Mouse (Mus musculus) ES-CJ7 (cell line): ENCODE results near the gene Hdac9.
"Not testable (repeated sequence)": the region's sequence is repeated elsewhere in the genome, so short reads cannot be mapped to it uniquely, and the experiment has no call there.

Source experiments
- DNase-seq: peaks from one replicate; pipeline ENCODE4 v3.0.0; 2011; ENCODE audit warnings: low read depth, low spot score

Gene Hdac9

DNA sequence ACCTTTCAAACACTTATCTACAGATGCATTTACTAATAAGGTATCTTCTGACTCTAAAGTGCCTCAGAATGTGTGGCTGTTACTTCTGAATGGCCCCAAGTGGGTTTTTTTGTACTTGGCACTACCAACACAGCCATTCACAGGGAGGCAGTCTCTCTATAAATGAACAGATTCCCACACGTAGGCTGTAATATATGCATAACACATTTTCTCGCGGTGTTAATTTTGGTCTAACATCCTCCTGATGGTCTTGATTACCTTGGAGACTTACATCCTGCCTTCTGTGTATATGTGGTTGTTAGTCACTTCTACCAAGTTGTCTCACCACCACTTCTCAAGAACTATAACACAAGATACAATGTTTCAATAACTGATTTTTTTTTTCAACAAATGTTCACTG, 419.2 kb downstream of the Hdac9 start:
- no peak for DNase-seq

DNA sequence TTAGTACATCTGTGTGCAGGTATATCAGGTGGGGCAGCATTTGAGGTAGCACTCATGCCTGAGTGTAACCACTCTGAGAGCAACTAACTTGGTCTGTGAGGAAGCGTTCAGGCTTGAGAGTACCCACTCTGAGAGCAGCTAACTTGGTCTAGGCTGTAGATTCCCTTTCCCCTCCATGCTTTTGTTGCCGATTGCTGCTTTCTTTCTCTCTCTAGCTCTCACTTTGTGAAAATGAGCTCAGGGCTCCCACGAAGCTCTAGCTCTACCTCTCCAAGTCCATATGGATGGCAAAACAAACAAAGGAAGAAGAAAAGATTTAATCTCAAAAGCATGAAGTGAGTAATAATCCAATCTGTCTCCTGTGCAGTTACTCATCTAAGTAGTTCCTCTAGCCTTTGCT, 421.0 kb downstream of the Hdac9 start:
- peak; percentile 4 for DNase-seq

DNA sequence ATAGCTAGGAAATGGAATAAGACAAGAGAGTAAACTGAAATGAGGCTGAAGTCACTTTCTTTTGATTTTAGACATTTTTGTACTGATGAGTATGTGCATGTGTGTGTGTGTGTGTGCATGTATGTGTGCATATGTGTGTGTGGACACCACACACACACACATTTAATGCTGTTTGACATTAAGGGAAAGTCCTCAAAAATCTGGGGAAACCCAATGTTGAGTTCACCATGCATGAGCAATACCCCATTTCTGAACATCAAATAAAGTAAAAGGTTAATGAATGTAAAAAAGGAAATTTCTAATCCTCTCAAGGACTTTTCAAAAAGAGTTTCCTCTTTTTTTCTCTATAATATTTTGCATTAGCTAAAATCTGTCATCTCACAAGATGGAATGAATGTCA, 427.3 kb downstream of the Hdac9 start:
- DNase-seq, result no peak

DNA sequence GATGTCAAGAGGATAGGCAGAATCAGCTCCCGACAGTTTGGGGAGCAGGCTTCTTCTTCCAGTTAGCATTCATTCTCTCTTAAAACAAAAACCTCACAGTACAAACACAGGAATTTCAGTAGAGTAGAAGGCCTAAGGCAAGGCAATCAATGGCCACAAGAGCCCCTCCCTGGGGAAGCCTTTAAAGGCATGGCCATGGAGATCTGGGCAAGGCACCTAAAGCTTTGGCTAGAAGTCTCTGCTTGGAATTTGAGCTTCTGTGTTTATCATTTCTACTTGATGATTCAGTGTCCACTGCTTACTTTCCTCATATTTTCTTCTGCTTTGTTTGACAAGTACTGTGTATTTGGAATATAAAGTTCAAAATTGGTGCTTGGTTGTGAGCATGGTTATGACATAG, 429.2 kb downstream of the Hdac9 start:
- DNase-seq, result no peak

DNA sequence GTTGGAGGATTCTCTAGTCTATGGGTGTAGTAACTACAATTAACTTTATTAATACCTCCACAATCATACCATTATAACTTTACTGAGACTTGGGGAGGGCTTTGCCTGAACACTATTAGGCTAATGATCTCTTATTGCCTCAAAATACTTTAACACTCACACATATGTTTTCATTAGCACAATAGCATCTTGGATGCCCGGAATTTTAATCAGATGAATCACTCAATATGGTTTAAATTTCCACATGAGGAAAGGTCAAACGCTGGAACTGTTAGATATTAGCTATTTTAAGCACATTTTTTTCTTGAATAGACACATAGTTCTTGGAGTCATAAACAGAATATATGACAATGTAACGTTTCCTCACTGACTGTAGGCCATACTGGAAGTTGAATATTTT, 429.9 kb downstream of the Hdac9 start:
- DNase-seq, result no peak

DNA sequence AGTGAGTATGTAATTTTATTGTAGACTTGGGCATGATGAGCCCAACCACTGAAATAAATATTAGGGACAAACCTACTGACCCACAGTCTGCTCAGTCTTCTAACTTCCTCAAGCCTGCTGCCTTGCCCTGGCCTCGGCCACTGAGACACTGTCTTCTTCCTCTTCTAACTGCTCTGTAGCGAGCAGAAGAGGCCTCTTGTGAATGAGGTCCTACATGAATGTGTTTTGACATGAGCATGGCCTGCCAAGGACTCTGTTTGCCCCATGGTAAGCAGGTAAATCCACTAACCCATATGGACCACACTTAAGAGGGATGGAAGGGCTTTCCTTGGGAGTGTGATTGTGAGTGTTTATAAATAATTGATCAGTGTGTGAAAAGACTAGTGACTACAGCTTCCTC, 430.9 kb downstream of the Hdac9 start:
- DNase-seq, result no peak

DNA sequence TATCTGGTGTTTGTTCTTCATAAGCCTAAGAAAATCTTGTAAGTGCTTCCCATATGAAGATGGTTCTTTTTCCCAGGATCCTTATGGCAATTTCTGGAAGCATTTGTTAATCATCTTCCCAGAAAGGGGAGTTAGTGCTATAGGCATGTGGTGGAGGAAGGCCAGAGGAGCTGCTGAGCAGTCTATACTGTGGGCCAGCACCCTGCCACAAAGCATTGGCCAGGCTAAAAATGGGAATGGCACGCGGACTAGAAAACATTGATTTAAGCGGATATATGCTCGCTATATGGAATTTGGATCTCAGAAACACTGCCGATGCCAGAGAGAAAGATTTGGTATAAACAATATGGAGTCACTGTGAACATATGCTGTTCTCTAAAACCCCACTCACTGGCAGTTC, 435.2 kb downstream of the Hdac9 start:
- no peak for DNase-seq

DNA sequence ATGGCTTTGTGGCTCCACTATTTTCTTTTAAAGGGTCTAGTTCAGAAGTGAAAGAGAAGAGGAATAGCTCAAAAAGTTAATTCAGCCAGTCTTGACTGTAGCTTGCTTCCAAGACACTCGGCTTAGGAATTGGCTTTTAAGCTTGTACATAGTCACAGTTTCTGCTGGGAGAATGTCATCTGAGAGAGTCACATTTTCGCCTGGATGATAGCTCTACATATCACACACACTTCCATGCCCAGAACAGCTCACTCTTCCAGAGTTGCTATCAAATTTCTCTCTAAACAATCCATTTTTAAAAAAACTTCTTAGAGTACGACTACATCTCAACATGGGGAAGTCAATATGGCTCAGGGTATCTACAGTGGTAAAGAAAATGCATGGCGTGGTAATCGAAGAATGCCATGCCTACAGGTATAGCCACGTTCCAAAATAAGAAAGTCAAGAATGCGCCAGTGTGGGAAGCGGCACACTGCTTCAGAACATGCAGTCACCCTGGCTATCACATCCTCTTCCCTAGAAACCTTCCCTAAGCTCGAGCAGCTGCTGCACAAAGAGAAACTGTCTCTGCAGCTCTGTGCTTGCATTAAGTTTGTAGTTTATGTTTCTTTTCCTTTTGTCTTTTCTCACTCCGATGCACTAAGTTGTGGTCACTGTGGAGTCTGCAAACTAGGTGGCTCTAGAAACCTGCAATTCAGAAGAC, 443.8 kb downstream of the Hdac9 start:
- DNase-seq, result no peak

DNA sequence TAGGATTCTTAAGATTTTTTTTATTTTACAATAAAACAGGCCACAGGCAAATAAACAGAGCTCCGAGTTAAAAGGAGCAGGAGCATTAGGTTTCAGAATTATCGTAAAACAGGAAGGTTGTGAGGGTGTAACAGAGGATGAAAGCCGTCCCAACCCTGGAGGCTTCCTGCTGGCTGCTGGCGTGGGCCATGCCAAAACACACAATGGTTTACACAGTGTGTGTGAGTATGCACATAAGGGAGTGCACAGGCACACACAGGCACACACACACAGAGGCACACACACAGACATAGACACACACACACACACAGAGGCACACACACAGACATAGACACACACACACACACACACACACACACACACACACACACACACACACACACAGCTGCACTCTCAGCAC, 444.4 kb downstream of the Hdac9 start:
- DNase-seq, result no peak

DNA sequence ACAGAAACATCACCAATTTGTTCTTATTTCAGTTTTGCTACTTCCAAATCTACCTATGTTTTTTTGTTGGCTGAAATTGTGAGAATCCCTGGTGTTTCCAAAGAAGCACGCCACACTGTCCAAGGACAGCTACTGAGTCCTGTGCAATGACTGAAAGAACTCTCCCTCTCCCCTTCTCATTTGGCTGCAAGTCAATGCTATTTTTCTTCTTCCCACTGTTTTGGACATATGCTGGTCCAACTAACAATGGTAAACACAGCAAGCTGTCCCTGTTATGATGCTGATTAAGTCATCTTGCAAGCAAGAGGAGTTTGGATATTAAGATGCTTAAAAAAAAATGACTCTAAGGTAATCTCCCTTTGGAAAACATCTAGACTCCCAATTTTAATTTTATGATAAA, 455.2 kb downstream of the Hdac9 start:
- DNase-seq, result no peak

DNA sequence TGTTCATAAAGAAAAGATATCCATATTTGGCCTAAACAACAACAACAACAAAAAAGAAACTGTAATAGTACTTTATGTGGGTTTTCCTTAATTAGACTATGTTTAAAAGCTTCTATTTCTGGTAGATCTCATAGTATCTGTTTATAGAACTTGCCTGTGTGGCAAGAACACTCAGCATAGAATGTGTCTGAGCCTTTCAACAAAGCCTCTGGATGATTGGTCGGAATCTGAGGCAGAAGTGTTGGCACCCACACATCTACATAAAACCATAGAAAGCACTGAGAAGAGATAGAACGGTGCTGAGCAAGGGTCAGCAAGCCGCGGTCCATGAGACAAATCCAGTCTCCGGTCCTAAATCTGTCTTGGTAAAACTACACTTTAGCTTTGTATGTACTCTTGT, 464.3 kb downstream of the Hdac9 start:
- no peak for DNase-seq

DNA sequence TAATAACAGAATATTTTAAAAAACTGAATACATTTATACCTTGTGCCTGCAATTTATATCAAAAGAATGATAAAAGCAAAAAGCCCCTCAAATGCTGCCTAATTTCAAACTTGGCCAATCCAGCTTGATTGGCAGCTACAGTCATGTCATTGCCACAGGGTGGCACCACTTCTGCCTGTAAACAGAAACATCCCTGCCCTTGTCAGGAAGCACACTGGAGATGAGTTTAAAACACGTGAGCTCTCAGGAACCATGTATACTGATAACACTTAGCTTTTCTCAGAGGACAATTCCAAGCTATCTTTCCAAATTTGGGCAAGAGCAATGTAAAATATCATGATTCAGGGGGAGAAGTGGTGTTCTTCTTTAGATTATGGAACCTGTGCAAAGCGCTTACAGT, 465.7 kb downstream of the Hdac9 start:
- DNase-seq, result no peak

DNA sequence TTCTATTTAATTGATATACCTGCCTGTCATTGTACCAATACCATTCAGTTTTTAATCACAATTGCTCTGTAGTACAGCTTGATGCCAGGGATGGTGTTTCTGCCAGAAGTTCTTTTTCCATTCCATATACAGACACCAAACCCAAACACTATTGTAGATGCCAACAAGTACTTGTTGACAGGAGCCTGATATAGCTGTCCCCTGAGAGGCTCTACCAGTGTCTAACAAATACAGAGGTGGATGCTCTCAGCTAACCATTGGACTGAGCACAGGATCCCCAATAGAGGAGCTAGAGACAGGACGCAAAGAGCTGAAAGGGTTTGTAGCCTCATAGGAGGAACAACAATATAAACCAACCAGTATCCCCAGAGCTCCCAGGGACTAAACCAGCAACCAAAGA, 472.2 kb downstream of the Hdac9 start:
- DNase-seq, result not testable (repeated sequence)

DNA sequence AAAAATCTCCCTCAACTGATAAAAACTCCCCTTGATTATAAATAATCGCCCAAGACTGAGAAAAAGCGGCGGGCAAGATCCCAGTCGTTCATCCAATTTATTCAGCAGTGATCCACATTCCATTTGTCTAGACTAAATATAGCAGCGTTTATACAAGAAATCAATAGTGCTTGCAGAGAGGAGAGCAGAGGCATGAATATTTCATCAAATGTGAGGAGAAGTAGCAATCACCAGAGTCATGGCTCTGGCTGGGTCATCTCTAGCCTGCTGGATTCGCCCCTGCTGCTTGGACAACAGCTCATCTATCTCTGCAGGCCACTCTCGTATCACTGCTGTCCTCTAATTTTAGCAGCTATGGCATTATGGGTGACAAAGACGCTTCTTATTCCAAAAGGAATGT, 476.0 kb downstream of the Hdac9 start:
- DNase-seq, result no peak

DNA sequence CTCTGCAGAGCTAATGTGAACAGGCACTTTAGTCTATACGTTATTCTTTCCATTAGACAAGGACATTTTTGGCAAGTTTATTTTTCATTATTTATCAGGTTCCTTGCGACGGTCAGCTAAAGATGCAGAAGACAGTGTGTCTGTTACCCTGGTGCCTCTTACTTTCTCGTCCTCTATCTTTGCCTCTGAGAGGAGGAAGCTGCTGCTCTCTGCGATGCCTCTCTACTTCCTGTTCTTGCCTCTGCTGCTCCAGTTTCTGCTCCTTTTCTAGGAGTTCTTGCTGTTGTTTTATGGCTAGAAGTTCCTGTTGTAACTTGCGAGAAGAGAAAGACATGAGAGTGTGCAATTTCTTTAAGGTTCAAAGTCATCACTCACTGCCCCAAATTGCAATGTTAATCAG, 484.0 kb downstream of the Hdac9 start:
- no peak for DNase-seq

DNA sequence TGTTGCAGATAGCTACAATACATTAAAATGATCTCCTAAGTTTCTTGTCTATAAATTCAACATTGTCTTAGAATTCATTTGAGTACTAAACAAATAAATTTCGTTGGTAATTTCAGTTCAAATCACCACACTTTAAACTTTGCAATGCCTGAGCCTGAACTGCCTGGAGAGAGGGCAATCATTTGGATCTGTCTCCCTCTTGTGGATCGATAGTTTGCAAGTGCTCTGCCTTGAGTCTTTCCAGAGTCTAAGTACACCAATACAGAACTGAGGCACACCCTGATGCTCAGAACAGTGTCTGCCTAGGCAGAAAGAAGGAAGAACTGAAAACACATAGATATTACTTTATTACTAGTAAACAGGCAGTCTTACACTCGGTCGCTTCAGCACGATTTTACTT, 484.4 kb downstream of the Hdac9 start:
- DNase-seq, result peak; percentile 32

DNA sequence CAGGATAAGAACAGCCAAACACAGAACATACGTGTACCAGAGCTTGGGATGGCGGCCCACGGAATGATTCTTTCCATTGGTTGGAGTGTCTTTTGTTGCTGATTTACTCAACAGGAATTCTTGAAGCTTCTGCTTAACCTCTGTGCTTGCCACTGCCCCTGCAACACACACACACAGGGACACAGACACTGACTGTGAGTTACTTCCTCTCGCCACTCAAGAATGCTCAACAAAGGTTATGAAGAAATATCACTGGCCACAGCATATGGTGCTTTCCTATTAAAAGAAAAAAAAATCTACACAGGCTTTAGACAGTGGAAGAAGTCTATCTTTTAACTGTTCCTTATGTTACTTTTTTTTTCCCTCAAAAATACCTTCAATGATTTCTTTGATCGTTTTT, 485.1 kb downstream of the Hdac9 start:
- no peak for DNase-seq

DNA sequence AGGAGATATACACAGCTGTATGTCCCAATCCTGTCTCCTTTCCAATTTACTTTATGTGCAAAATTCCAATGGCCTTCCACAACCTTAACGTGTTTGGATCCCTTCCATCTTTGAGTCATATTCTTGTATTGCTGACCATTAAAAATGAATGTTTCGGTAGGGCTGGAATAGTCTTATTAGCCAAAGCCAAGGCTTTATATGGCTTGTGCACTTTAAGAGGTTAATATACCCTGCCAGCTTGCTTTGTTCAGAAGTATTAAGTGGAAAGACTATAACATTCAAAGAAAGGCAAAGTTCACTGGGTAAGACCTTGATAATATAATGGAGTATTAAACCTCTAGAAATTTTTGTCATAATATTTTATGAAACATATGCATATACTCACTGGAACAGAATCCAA, 491.4 kb downstream of the Hdac9 start:
- no peak for DNase-seq

DNA sequence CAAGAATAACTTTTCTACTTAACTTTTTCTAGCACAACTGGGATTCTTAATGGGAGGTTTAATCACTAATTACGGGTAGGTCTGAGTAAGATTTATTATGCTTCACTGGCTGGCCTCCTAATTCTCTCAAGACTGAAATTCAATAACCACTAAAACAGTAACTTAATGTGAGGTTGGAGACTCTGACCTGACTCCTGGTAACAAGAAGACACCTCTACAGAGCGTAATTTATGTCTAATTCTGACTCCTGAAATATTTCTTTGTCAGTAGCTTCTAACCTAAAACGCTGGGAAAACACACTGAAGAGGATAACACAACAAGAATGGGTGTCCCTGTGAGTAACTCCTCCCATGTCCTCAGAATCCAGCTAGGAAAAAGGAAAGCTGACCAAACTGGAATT, 508.8 kb downstream of the Hdac9 start:
- no peak for DNase-seq

DNA sequence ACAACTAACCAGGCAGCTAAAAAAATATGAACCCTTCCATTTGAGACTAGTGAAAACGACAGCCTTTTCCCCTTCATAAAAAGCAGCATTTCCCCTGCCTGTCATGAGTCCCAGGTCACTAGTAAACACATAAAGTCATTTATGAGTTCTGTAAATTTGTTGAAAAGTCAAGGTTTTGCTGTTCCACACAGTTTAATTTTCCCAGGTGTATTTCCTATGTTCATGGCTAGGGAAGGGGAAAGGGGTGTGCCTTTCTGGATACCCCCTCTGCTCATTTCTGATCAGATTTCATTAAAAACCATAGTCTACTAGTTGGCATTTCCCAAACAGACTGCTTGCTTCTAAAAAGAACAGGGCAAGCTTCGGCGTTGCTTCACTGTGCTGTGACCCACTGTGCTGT, 509.8 kb downstream of the Hdac9 start:
- DNase-seq, result no peak

DNA sequence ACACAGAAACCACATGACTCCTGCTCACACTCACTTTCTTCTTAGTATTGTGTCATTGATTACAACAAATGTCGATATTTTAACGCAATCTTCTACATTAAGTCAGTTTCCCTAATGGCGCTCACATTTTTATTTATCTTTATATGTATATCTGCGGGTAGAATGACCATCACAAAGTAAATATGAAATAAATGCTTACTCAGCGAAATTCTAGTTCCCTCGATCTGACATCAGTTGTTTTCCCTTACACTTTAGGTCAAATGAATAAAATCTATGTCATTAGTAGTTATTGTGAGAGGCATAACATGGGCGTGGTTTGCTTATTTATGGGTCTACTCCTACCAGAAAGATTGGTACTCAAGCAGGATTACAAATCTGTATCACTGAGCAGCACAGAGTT, 514.8 kb downstream of the Hdac9 start:
- no peak for DNase-seq

DNA sequence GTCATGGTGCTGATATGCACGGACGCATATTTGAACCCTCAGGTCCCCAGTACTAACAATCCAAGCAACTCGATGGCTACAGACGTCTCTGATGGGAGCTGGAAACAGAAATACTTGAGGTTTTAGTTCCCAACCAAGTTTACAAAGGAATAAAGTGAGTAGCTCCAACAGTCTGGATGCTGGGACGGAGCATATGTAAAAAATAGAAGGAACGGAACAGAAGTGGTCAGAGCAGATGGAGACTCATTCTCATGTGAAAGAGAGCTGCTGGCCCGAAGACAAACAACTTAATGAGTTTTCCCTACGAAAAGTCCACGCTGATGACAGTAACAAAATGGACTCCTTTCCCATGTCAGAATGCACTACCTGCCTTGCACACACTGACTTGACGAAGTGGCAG, 518.3 kb downstream of the Hdac9 start:
- no peak for DNase-seq

DNA sequence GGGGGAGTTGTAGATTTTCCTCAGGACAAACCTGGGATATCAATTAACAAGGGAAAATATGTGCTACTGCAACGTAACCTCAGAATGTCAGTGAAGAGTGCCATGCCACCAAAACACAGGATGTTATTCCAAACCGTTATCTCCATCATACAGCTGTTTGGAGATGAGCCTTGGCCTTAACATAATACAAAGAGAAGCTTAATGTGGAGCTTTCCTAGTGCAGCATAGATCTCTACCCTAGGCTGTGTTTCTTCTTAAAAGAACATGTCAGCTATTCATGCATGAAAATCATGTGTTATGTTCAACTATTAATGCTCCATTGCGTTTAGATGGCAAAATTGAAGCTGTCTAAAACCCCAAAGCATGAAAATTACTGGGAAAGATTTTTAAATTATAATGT, 522.6 kb downstream of the Hdac9 start:
- DNase-seq, result no peak

DNA sequence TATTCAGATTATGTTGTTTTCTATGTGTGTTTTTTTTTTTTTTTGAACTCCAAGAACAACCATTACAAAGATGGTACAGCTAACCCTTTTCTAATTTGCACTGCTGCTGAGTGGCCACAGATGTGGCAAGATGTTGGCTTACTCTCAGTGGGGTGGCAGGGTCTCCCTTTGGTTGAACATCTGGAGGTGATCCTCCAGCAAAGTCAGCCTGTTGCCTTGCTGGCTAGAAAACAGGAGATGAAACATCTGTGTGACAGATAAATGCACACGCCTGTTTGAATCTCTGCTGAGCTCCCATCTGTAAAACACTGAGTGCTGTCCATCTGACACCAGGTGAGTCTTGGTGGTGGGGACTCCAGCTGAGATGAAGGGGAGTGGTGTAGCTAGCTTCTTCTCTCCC, 537.2 kb downstream of the Hdac9 start:
- DNase-seq, result no peak
